Mouse (Mus musculus): Measurements from ENCODE around the gene Dand5.

DNA sequence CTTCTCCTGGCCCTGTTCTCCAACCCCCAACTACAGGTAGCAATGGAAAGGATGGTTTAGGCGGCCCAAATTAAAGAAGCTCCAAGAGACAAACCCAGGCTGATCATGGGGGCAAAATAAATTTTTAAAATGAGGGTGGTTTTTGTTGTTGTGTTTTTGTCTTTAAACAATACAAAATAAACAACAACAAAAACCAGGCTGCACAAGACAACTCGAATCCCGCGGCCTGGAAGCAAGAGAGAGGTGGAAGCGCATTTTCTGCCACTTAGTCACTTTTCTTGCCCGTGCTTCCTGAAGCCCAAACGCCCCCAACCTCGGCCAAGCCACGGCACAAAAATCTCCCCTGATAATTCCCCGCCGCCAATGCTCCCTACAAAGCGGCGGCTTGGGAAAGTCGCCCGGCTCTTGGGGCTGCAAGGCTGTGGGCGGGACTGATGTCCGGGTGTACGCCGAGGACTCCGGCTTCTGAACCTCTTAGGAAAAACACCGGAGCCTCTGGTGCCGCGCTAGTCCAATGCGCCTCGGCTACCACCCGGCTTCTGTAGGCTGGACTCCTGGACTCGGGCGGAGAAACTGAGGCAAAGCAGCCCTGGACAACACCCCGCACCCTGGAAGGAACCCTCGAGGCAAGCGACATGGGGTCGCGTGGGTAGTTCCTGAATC, 38.6 kb downstream of the Dand5 start:
- TF ChIP-seq CTCF (IDR thresholded peaks at IDR 0.05) (no peak), EP300 (IDR thresholded peaks at IDR 0.05; ENCODE audit: insufficient read depth, low read depth, low read length) (no peak), POLR2A (IDR thresholded peaks at IDR 0.05; ENCODE audit: insufficient read depth, low read depth, low read length) (no peak)

Measured in heart, adult 2 months (tissue).